Mouse (Mus musculus) c-Kit-positive CD71-negative TER-119-negative erythroid progenitor cells, embryonic 14.5 days (primary cell): ENCODE results near the gene Dtx4.

ENCODE experiments used
- DNase-seq: peaks from one replicate; pipeline ENCODE4 v3.0.0-alpha.2; 2013; ENCODE audit warnings: low read depth

Dtx4 gene

DNA sequence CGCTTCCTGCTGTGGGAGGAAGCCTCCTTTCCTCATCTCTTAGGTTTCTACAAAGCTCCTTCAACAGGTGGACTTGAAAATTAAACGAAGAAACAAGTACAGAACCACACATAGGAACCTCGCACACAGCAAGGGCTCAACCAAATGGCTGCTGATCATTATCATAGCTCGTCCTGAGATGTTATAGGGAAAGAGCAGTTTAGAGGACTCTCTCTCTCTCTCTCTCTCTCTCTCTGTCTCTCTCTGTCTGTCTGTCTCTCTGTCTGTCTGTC is 7.1 kb downstream of the Dtx4 start:
- no peak for DNase-seq

DNA sequence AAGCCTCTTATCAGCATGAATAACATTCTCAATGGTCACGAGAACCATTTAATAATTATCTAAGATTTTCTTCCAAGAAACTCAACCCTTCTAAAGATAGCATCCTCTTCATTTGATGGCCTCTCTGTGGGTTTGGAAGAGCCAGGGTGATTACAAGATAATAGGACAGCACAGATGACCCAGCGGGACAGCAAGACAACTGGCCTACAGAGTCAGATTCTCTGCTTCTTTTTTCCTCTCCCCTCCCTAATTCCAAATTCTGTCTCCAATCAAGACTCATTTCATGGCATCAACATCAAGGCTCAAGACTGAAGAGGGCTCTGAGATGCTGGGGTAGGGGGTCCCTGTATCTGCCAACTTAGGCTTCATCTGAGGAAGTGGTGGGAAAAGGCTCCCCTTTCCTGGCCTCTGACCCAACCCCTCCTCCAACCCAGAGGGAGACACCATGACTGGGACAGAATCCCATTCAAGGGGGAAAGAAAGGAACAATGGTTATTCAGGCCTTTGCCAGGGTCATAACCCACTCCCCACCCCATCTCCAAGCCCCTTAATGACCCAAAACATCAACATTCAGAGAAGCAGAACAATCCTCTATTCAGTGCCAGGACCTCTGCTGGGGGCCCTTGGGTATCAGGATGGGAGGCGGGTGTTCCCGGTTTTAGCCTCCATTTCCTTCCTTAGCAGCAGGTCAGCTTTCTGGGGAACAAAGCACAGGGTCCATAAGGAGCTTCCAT is 7.6 kb downstream of the Dtx4 start:
- no peak for DNase-seq

DNA sequence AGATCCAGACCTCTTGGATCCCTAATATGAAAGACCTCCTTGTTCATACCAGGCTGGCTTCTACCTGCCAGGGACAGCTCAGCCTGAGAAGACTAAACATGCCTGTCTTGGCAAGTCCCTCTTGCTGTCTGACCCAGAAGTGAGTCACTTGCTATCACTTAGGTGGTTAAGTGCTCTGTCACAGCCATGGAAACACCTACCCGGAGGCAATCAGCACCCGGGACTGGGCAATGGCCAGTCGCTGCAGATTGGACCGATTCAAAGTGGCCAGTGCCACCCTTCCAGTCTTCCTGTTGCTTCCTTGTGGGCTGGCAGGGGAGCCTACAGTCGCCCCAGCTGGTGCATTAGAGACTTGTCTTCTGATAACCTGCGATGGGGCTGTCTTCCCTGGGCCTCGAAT is 9.6 kb downstream of the Dtx4 start:
- no peak for DNase-seq

DNA sequence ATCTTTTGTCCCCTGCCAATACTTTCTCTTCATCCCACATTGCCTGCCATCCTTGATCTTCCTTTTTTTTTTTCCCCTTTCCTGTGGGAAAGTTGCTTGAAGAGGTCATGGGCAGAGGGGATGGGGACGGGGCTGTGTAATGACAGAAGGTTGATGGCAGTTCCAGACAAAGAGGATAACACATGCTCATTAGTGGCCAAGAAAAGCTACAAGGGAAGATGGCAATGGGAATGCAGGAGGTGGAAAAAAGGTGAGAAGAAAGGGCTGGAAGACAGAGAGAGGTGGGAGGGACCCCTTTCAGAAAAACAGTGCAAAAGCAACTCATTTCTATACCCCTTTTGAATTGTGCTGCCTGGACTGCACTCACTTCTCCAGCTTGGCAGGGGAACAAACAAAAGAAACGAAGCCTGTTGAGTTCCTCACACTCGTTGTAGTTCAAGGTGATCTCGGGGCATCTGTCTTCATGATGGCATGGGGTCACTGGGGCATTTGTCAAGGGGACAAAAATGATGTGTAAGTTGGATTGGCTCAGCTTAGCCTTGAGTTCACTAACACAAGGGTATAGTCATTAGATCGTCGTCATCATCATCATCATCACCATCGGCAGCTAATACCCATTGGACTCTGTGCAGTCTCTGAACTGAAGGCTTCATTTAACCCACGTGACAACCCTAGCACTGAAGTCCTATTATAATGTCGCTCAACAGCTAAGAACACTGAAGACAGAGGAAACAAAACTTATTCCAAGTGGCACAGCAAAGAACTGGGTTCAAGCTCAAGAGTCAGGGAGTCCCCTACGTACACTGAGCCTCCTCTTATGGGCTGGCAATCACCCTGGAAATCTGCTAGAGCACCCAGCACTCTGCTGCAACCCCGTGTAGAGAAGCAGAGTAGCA is 11.3 kb downstream of the Dtx4 start:
- DNase-seq: no peak

DNA sequence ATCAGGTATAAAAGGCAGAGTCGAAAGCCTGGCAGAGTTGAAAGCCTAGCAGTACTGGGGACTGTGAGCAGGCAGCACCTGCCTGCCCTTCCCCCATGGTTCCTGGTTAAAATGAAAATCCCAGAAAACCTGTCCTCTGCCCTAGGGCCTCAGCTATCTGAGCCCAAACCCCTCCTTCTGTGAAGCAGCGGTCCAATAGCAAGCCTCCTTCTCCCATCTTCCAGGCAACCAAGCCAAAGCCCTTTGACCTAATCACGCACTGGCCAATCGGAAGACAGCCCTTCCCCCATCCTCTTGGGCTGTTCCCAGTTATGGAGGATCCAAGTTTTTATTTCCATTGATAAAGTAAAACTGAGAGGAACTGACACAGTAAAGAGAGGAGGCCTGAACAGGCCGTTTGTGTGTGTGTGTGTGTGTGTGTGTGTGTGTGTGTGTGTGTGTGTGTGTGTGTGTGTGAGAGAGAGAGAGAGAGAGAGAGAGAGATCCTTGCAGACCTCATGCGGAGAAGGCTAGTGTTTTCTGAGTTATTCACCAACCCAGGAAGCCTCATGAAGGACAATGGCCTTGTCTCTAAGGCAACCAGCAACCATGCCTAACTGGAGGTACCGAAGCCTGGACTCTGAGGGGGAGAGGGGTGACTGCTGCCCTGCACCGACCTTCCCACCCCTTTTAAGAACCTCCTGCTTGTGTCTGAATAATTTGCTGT is 12.1 kb downstream of the Dtx4 start:
- no peak for DNase-seq

DNA sequence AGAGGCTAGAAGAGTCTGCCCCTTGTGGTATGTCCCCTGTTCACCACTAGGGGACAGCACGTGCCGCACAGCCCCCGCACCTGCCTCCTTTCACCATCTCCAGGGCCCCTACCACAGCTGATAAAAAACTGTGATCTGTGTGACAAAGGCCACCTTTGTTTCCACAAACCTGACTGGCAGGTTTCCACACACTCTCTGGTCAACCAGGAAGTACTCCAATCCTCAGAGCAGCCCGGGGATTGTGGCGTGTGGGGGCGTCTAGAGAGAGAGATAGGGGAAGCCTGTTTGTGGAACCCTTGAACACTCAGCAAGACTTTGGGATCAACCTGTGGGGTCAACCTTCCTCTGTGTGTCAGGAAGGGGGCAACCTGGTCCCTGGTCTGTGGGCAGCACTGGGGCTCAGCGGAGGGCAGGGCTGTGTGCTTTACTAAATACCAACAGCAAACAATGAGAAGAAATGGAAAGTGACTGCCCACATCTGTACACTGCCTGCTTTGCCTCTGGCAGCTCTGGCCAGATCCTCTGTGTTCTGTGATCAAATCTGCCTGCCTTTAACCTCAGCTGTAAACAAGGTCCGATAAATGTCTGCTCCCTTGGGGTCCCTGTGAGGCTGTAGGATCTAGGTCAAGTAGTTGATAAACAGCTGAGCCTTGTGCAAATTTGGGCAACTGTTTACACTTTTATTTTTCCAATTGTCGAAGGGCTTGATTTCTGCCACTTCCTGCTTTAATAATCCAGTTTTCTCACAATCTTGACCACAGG is 12.9 kb downstream of the Dtx4 start:
- DNase-seq: no peak

DNA sequence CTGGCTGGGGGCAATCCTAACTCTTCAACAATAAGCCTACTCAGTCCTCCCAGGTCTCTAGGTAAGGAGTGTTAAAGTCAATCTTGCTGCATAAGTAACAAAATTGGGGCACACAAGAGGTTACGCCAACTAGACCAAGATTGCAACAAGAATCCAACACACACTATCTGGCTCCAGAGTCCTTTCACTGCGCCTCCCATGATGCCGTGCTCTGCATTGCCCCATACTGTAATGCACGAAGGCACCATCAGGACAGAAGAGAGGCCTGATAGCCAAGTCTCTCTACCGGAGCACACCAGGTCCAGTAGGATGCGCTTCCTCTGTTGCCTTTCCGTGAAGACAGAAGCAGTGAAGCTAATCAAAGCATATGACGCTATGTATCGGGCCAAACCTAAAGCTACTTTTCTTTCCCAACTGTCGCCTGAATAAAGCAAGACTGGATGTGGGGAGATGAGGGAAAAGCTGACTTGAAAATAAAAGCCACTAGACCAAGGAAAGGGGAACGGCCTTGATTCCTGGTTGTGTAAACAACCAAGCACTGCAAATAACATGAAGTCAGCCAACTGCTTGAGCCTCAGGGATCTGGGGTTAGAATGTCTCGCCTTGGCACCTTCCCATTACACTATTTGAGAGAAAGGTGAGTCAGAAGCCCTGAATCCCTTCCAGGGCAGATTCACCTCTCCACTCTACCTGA is 13.6 kb downstream of the Dtx4 start:
- no peak for DNase-seq

DNA sequence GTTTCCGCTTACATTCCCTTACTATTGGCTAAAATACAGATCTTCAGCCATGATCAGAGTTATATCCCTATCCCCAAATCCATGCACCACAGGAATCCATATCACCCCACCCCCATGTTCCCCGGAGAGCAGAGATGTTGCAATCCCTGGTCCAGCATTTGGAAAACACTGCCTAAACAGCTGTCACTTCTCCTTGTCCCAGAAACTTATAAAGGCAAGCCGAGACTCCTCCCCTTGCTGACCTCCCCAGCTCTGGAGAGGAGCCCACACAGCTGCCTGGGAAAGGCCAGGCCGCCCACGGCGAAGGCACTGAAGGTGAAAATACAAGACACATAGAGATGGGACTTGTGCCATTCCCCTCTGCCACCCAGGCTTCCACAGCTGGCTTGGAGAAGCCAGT is 14.4 kb downstream of the Dtx4 start:
- DNase-seq: no peak

DNA sequence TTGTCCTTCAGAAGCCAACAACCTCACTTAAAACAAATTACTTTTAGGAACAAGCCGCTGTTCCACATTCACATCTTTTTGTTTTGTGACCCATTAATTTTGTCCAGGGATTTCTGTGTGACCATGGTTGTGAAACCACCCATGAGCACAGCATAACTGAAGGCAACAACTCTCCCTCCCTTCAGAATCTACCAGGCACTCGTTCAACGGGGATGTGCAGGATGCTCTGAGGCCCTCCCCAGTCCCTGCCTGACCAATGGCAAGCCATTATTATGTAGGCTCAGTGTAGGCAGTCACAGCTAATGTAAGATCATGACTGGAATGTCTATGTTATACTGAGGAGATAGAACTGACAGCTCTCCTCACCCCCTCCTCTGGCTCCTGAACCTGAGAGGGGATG is 15.6 kb downstream of the Dtx4 start:
- DNase-seq: no peak

DNA sequence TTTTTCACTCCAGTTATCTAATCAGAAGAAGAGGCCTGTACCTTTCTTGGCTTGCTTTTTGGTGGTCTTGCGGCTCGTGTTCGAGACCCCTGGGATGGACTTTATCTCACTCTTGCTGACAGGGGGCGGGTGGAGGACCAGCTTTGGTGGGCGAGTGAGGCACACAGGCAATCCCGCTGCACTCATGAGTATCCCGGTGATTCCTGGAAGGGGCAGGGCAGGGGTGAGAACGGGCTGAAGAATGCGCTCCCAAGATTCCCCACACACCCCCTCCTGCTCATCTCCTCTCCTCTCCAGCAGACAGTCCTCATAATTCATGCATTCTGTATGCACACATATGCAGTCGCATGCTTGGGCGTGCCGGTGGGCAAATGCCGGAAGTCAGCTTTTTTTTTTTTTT is 16.0 kb downstream of the Dtx4 start:
- no peak for DNase-seq

DNA sequence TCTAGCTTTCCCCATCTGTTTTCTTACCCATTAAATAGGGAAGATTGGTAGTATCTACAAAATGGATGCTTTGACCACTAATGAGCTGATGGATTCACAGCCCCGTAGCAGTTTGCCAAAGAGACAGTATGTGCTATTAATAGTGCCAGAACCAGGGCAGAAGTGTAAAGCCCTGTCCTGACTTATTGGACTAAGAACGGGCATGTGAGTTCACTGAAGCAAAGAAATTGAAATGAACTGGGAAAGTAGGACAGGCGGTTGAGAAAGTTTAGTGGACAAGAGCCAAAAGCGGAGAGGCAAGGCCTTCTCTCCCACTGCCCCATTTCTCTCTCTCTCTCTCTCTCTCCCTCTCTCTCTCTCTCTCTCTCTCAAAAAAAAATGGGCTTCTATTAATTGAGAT is 17.0 kb downstream of the Dtx4 start:
- DNase-seq: no peak

DNA sequence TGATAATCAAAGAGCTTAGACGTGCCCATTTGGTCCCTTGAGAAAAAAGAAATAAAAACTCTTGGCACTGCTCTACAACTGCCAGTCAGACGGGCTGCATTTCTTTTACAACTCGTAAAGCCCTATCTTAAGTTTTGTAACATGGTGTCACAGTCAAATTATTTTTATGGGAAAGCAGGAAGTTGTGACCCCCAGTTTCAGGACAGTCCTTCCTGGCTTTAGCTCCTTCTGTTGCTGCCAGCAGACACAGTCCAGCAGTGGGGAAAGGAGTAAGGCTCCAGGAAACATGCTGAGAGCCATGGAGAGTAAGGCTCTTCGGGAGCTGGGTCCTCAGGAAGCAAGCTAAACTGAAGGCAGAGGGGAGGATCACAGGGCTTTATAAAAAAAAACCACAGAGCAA is 17.5 kb downstream of the Dtx4 start:
- no peak for DNase-seq

DNA sequence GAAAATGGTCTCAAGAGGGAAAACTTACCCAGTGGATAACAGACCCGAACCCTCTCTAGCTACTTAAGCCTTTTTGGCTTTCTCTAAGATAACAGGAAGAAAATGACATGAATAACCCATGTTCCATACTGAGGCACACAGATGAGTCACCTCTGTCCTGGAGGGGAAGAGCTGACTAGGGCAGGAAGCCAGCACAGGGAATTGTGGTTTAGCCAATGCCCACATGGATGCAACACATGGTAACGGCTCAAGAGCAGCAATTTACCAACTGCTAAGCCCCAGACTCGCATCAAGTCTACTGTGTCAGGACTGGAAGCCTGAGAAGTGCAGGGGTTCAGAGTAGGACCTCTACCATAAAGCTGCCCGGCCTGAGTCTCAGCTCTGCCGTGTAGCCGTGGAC is 22.9 kb downstream of the Dtx4 start:
- DNase-seq: no peak

DNA sequence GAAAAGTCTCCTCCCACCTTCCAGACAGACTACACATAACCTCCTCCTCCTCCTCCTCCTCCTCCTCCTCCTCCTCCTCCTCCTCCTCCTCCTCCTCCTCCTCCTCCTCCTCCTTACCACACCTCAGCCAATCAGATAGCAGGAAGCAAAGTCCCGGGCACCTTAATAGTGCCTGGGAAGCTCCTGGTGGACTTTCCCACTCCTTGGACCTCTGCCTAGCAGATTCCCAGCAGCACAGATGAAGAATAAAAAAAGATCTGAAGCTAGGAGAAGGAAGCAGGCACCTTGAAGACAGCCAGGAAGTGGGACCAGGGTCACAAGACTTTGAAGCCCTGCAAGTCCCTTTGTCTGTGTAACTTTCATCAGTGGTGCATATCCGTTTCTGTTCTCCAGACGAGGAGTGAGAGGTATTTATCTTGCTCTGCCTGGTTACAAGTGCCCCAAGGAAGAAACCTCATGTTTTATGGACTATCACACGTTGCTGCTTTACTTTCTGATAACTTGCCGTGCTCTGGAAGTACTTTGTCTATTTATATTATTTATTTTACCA is 24.5 kb downstream of the Dtx4 start:
- no peak for DNase-seq

DNA sequence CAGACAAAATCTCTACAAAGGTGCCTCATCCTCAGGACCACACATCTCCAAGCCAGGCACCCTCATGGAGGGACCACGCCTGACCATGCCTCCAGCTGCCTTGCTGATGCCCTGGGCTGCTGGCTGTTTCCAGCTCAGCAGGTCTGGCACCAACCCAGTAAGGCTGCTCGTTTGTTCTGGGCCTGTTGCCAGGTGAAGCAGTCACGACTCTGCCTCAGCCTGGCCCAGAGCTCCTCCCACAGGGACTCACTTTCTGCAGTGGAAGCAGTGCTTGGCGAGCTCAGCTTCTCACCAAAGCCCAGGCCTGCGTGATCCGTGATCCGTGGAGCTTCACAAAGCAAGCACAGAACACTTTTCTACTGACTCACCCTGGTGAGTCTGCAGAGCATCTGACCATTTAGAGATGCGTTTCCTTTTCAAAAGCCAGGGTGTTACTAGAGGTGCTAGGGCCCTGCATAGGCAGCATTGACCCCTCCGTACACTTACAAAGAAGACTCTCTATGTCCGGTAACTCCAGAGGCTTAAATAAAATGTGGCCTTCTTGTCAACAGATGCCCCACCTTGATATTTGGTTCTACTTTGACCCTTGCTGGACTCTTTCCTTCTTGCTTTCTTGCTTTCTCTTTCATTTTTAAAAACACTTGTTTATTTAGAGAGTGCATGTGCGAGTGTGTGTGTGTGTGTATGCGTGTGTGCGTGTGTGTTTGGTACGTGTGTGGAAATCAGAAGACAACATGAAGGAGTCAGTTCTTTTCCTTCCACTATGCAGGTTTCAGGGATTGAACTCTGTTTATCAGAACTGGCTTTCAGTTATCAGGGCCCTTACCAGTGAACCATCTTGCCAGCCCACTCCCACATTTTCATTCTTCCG is 25.6 kb downstream of the Dtx4 start:
- DNase-seq: no peak

DNA sequence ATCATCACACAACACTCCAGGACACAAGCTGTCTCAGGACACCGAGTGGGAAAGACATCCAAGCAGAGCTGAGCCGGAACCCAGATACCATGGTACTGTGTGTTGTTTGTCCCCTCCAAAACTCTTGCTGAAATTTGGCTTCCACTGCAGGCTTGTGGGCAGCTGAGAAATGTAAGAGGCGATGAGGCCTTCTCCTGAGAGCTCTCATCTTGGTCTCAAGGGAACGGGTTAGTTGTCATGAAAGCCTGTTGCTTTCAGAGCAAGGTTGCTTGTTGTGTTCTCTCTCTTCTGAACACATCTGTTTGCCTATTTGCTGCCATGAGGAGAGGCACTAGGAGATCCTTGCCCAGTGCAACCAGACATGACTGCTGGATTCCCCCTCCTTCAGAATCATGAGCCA is 27.3 kb downstream of the Dtx4 start:
- DNase-seq: no peak

DNA sequence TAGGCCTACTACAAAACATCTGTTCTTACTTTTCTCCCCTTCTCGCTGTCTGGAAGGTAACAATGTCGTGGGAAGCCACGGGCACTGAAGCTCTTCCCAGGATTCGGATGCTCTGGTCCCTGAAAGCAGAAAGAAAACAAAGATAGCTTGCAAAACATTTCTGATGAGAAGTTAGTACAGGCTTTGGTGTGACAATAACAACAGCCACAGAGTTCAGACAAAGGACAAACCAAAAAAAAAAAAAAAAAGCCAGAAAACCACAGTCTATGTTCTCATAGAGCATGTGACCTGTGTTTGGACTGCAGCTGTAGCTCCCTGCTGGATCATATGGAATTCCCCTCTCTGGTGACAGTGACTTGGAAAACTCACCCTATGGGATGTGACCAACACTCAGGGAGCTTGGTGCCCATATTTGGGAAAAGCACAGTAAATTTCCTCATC is 28.0 kb downstream of the Dtx4 start:
- DNase-seq: no peak

DNA sequence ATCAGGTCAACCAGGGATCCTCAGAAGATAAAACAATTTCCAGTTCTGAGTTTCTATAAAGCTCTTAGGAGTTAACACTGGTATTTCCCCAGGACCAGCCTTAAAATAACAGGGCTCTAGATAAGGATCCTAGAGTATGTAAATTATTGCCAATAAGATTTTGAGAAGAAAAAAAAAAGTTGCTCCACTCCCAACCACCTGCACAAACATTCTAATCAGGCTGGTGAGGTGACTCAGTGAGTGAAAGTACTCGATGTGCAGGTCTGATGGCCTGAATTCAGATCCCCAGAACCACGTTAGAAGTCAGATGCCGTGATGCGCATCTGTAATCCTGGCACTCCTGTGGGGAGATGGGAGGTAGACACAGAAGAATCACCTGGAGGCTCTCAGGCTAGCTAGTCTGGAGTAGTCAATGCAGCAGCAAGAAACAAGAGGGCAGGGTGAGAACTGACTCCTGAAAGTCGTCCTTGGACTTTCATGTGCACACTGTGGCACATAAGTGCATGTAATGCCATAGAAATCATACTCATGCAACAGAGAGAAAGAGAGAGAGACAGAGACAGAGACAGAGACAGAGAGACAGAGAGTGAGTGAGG is 28.8 kb downstream of the Dtx4 start:
- DNase-seq: no peak

DNA sequence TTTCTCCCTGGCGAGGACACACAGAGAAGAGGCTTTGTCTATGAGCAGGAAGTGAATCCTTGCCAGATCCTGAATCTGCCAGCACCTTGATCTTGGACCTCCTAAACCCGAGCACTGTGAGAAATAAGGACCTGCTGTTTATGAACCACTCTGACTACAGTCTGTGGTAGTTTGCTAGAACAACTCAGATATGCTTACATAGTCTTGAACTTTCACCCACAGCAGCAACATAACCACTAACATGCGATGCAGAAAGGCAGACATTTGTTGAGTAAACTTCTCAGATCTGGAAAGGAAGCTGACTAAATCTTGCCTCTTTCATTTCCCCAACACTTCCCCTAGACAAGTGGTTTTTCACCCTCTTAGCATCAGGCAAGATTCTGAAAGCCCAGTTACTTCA is 29.4 kb downstream of the Dtx4 start:
- no peak for DNase-seq

DNA sequence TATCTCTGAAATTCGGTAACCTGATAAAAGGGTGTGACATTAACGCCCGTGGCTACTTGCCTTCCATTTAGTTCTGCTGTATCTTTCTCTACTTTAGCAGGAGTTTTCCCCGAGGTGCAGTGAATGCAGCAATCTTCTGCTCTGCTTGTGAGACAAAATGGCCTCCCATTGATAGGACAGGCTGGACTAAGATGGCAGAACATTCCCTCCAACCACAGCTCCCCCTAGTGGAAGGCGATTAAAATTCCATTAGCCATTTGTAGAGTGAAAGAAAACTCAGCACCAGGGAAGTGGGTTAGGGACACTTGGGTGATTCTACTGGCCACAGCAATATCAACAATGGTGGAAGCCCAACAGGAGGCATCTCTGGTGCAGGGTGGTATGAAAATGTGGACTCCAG is 33.8 kb downstream of the Dtx4 start:
- DNase-seq: peak; percentile 43
